Mouse (Mus musculus): Measurements from ENCODE around the gene Tapbpl. TPM values are rescaled to one million over a fixed set of nuclear protein-coding genes. Genes with fewer than 3 reads are reported as not detected.
"Not testable (repeated sequence)": the region's sequence is repeated elsewhere in the genome, so short reads cannot be mapped to it uniquely, and the experiment has no call there.

The Tapbpl gene
- total RNA-seq (2015) (5.2 and 7.4 TPM in 2 replicates), total RNA-seq (2017) (16.2 and 18.6 TPM in 2 replicates)

DNA sequence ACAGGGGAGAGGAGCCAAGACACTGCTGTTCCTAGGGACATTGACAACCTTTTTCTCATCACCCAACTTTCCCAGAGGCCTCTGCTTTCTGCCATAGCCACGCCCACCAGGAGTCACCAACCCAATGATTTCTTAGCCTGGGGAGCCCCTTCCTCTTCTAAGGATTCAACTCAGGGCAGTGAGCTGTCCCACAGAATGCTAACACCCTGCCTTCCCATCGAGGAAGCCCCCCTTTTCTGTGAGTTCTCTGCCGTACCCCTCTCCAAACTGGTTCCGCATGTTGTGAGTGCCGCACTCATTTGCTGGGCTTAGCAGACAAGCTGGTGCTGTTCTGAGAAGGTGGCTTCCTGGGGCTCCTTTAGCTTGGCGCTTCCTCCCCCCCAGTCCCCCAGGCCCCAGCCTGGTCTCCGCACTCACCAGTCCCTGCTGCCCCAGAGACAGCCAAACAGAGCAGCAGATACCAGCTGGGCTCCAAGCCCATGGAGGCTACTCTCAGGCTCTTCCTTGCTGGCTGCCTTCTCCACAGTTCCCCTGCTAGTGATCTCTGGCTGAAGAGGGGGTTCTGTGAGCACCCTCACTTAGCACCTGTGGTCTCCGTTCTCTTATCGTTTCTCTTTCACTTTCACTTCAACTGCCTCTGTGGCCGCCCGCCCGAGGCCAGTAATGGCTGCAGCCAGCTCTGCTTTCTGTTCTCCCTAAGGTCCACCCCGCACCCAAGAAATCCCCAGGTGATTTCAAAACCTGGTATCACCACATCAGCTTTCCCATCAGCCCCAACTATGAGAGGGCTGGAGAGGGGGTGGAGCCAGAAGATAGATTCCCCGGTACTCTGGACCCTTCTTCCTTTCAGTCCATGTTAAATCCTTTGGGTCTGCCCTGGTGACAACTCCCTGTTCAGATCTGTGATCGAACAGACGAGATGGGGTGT, at the start of gene Tapbpl:
Gene Tapbpl, minus strand, starts transcription at position 744 of the 928 bp plus-strand sequence.
- peak; percentile 69 for ATAC-seq (replicated peaks; ENCODE audit: poor library complexity)

DNA sequence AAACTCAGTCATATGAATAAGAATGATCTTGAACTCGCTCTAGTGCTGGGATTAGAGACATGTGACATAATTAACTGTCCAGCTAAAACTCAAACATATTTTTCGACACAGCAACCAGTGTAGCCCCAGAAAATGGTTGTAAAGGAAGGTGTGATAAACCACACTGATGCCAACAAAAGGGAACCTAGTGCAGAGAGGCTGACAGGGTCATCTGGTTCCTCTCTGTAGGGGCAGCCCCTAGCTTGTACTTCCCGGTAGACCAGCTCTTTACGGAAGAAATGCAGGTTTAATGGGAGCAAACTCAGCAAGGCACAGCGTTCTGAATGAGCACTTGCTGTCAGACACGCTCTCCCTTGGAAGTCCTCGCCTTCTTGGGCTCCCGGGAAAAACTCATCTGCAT, 48.1 kb upstream of the Tapbpl start:
- ATAC-seq (replicated peaks; ENCODE audit: poor library complexity): peak; percentile 63

- peak; percentile 32; the same call in 1 of the 2 replicates for ATAC-seq (replicated peaks; ENCODE audit: poor library complexity)
These were observed 43.3 kb upstream of the Tapbpl start for GRCm38 (mm10) chr6:125274841-125275563.

GRCm38 (mm10) chr6:125272228-125272785, 40.6 kb upstream of the Tapbpl start:
- ATAC-seq (replicated peaks; ENCODE audit: poor library complexity): 0 out of 2 replicates have a peak, but pooled peaks have one; percentile 5

- peak; percentile 95 for ATAC-seq (replicated peaks; ENCODE audit: poor library complexity)
These were observed 40.0 kb upstream of the Tapbpl start for GRCm38 (mm10) chr6:125271455-125272227.

- no peak for ATAC-seq (replicated peaks; ENCODE audit: poor library complexity)
These were observed 37.1 kb upstream of the Tapbpl start for GRCm38 (mm10) chr6:125268799-125269198.

- ATAC-seq (replicated peaks; ENCODE audit: poor library complexity): no peak
These were observed 35.8 kb upstream of the Tapbpl start for GRCm38 (mm10) chr6:125267469-125267868.

GRCm38 (mm10) chr6:125266600-125266999, 34.9 kb upstream of the Tapbpl start:
- ATAC-seq (replicated peaks; ENCODE audit: poor library complexity): not testable (repeated sequence)

GRCm38 (mm10) chr6:125266091-125266490, 34.4 kb upstream of the Tapbpl start:
- ATAC-seq (replicated peaks; ENCODE audit: poor library complexity): no peak

- peak; percentile 44 for ATAC-seq (replicated peaks; ENCODE audit: poor library complexity)
These were observed 33.6 kb upstream of the Tapbpl start for GRCm38 (mm10) chr6:125265239-125265638.

- ATAC-seq (replicated peaks; ENCODE audit: poor library complexity): no peak
These were observed 32.6 kb upstream of the Tapbpl start for GRCm38 (mm10) chr6:125264219-125264618.

GRCm38 (mm10) chr6:125260006-125260555, 28.4 kb upstream of the Tapbpl start:
- ATAC-seq (replicated peaks; ENCODE audit: poor library complexity): no peak

DNA sequence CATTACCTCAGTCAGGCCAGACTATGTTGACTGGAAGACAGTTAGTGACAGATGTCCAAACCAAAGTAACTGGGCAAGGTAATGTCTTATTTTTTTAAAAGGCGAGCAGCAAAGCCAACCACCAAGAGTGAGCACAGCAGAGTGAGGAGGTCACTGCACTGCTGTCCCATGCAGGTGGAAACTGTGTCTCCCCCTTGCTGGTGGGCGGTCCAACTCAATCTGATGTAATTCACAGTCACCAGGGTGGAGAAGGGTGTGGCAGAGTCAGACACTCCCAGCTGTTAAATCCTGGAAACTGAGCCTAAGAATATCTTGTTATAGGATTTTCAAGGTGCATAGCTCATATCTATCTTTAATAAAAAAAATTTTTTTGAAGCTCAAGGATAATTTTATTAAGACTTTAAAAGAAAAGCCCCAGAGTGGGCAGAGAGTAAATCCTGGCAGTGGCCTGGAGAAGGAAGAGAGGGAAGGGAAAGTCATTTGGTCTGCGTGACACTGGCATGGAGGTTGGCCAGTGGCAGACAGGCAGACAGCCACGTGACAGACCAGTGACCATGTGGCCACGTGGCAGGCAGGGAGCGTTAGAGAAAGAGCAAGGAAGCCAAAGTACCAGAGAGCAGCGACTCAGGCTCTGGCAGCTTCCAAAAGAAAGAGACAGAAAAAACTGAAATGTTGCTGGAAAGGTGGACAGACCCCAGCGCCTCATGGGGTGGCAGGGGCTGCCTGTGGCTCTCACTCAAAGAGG, 24.7 kb upstream of the Tapbpl start:
- ATAC-seq (replicated peaks; ENCODE audit: poor library complexity): no peak

- ATAC-seq (replicated peaks; ENCODE audit: poor library complexity): no peak
These were observed 23.9 kb upstream of the Tapbpl start for GRCm38 (mm10) chr6:125255516-125256044.

DNA sequence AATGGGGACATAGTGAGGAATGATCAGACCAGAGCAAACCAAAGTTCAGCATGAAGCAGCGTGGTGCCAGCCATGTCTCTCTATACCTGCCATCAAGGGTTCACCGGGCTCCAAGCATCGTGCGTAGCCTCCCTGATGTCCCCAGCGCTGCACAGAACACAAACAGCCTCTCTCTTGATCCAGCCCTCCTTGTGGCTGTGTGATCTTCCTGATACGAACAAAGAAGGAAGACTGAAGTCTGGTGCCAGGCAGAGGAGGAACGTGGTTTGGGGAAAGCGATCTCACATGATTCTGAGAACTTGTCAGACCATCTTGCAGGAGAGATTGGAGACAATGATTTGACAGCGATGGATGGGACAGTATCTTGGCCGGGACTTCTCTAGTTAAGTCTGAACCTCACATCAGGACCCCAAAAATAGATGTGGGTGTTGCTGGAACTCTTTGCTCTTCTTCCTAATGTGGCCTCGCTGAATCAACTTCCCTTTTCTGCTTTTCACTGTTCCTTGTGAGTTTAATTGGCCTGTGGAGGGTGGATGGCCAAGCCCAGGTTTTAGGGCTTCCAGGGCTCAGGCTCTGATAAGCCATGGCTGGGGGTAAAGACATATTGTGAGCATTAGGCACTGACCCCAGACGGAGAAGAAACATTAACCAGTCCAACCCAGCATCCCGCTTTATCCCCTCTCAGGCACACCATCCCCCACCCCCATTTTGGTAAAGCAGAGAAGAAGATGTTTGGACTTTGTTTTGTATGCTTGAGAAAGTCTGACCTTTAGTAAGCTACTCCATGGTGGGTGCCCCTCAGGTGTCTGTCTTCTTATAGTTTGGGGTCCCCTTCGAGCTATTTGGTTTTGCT, 22.4 kb upstream of the Tapbpl start:
- ATAC-seq (replicated peaks; ENCODE audit: poor library complexity): peak; percentile 66

DNA sequence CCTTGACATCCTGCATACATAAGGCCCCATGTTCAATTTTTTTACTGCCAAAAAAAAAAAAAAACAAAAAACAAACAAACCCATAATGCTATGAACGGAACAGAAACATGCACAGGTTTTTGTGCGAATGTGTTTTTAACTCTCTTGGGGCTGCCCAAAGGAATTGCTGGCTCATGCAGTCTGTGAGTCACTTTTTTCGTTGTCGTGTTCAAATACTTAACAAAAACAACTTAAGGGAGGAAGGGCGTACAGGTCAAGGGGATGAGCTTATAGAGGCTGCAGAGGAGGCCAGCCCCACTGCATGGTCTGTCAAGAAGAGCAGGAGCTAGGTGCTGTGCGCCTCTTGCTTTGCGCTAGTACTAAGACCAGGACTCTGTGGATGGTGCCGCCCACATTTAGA, 21.1 kb upstream of the Tapbpl start:
- ATAC-seq (replicated peaks; ENCODE audit: poor library complexity): no peak

DNA sequence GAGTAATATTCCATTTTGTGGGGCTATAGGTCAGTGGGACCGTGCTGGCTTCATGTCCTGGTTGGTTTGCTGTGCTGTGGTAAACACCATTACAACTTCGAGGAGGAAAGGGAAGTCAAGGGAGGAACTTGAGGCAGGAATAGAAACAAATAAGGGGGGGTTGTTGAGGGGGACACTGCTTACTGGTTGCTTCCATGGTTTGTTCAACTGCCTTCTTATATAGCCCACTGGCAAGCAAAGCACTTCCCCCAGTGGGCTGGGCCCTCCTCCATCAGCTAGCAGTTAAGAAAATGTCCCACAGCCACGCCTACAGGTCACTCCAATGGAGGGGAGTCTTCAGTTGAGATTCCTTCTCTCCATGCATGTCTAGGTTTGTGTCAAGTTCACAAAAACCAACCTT, 20.6 kb upstream of the Tapbpl start:
- peak; percentile 69 for ATAC-seq (replicated peaks; ENCODE audit: poor library complexity)

DNA sequence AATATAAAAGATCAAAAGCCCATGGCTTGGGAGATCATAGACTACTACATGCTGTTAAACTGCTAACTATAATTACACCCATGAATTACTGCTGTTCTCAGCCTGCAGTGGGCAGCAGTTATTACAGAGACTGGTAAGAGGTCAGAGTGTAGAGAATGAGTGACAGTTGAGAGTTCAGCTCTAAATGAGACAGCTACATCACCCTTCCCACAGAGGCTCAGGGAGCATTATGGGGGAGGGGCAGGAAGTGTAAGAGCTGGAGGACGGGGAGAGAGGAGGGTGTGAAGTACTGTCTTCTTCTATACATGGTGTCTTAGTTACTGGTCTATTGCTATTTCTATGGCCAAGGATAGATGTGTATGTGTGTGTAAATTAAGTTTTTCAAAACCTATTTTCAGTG, 12.9 kb upstream of the Tapbpl start:
- ATAC-seq (replicated peaks; ENCODE audit: poor library complexity): no peak

All from megakaryocyte progenitor cell, adult 5-6 weeks (primary cell).